Mouse (Mus musculus) liver, postnatal 0 days (tissue): ENCODE results near the gene Hoxd1. TPM values are rescaled to one million over a fixed set of nuclear protein-coding genes. Genes with fewer than 3 reads are reported as not detected.

ENCODE experiments used
- ATAC-seq: fragments of 200-750 bp; cut with Nextera tagmentation; 2 replicates; pipeline ENCODE4 v1.8.0; 2017; ENCODE audit warnings: mild to moderate bottlenecking, moderate library complexity
- DNase-seq: peaks from one replicate; pipeline ENCODE4 v3.0.0-alpha.2; 2016
- H3K27ac ChIP-seq: fragments of 300-500 bp; sonication (generic); 2 replicates; pipeline ENCODE4 v1.5.1; 2014; ENCODE audit warnings: antibody characterized with exemption, moderate library complexity, mild to moderate bottlenecking, low read depth
- H3K27me3 ChIP-seq: fragments of 300-500 bp; sonication (generic); 2 replicates; pipeline ENCODE4 v1.6.1; 2014; ENCODE audit warnings: low read length, control low read depth, mixed read lengths; ENCODE audit not compliant: insufficient read depth
- H3K36me3 ChIP-seq: fragments of 300-500 bp; sonication (generic); replicated peaks from 2 replicates; pipeline ENCODE4 v1.6.1; 2014; ENCODE audit warnings: mild to moderate bottlenecking, control low read depth, low read length, moderate library complexity, mixed read lengths; ENCODE audit not compliant: insufficient read depth
- H3K4me1 ChIP-seq: fragments of 300-500 bp; sonication (generic); 2 replicates; pipeline ENCODE4 v1.6.1; 2014; ENCODE audit warnings: antibody characterized with exemption, mild to moderate bottlenecking, control low read depth; ENCODE audit not compliant: insufficient read depth
- H3K4me2 ChIP-seq: fragments of 300-500 bp; sonication (generic); 2 replicates; pipeline ENCODE4 v1.6.1; 2014; ENCODE audit warnings: low read depth, mild to moderate bottlenecking, low read length, moderate library complexity, mixed read lengths
- H3K4me3 ChIP-seq: fragments of 300-500 bp; sonication (generic); 2 replicates; pipeline ENCODE4 v1.5.1; 2014; ENCODE audit warnings: low read depth, low read length
- H3K9ac ChIP-seq: fragments of 300-500 bp; sonication (generic); replicated peaks from 2 replicates; pipeline ENCODE4 v1.6.1; 2014; ENCODE audit warnings: mild to moderate bottlenecking, moderate library complexity
- H3K9me3 ChIP-seq: fragments of 300-500 bp; sonication (generic); 2 replicates; pipeline ENCODE4 v1.6.1; 2016; ENCODE audit warnings: mild to moderate bottlenecking, control low read depth, low read length, mixed read lengths
- CTCF ChIP-seq: sonication (generic); IDR thresholded peaks from 2 replicates; pipeline ENCODE4 v1.5.1; 2016; ENCODE audit warnings: antibody characterized with exemption, low read depth
- EP300 ChIP-seq: IDR thresholded peaks from 2 replicates; pipeline ENCODE4 v1.6.1; 2016; ENCODE audit warnings: antibody characterized with exemption, low read depth, mild to moderate bottlenecking
- WGBS: fragments of 180-500 bp; shearing (Covaris S2); extraction: QIAGEN DNeasy Blood & Tissue Kit; methylation state at CpG from one replicate; pipeline ENCODE4 v1.1.7; 2014; ENCODE audit not compliant: insufficient replicate concordance; 5-methylcytosine and 5-hydroxymethylcytosine counted together
- polyA plus RNA-seq: library from polyadenylated mRNA; unstranded; fragments of >200 nt; fragmentation: Nextera tagmentation; extraction: Ambion mirVana; gene quantifications from 2 replicates; pipeline ENCODE4 v1.2.1, GENCODE M21; 2015

Hoxd1 gene
- not detected in 2 replicates for polyA plus RNA-seq

DNA sequence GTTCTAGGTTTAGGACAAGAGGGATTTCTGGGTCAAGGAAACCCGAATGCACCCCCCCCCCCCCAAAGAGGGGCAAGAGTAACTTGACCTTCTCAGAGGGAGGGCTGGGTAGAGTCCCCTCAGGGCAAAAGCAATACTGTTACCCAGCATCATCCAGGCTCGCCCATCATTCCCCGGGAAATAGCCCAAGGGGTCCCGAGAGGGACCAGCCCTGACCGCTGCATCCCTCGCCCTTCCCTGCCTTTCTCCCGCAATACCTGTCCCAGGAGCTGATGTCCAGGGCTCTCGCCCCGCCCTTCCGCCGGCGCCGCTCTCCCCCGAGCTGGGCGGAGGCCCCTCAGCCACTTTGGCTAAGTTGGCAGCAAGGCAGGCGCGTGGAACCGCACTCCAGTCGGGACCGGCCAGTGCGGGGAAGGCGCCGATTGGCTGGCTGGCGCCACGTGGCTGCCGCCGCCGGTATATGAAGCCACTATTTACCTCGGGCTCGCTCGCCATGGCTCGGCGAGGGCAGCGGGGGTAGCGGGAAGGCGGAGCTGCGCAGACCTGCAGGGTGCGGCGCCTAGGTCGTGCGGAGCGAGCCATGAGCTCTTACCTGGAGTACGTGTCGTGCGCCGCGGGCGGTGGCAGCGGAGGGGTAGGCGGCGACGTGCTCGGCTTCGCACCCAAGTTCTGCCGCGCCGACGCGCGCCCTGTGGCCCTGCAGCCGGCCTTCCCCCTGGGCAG is at the start of gene Hoxd1:
TSS of gene Hoxd1 (plus strand) at position 459 of the 723 bp plus-strand sequence.
- ATAC-seq: no peak
- H3K4me1 ChIP-seq: peaks cover 3% of the 10 kb centered on the region; the same call in 1 of the 2 replicates
- H3K27me3 ChIP-seq: peaks cover 61% of the 10 kb centered on the region
- H3K9ac ChIP-seq: no peak within 1 kb of the TSS
- H3K36me3 ChIP-seq: no peaks in the 10 kb centered on the region
- peak; percentile 20 for DNase-seq
- H3K9me3 ChIP-seq: no peaks in the 10 kb centered on the region
- peak within 1 kb of the TSS; percentile 50 for H3K4me2 ChIP-seq
- H3K27ac ChIP-seq: no peak within 1 kb of the TSS
- TF ChIP-seq CTCF (no peak), EP300 (no peak)
- H3K4me3 ChIP-seq: peak within 1 kb of the TSS; percentile 15; the same call in 1 of the 2 replicates
- WGBS: 2% methylated on average over 39 of the region's 61 CpGs

DNA sequence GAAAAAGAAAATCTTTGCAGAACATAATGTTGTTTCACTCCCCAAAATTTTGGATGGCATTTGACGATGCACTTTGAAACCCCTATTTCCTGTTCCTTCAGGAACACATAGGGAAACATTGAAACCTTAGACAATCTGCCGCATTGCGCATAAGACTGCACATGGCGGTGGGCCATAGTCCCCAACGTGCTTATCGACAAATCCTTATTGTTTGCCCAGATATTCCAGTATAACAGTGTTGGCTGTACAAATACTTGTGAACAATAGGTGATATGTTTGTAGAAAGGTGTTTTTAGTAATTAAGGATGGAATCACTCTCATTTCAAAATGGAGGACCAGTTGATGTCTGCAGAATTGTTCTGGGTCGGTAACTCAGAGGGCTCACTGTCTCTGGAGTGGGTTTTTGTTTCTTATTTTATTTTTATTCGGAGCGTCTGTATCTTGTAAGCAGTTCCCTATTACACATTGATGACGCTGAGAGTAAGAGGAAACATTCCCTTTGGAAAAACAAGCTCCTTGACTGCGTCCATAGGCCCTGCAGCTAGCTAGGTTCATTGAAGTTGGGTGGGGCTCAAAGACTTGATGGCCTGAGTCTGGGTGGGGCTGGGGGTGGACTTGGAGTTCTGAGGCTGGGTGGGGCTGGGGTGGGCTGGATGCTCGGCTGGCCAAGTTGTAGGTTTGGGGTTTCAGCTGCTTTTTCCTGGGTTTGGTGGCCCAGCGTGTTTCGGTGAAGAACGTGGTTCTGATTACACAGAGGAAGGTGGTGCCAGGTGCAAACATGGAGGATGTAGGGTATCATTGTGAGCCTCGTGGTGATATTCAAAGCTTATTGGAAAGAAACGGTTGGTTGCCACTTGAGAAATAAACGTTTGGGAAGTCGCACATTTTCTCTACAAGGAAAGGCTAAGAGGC is 49.3 kb upstream of the Hoxd1 start:
- no peaks in the 10 kb centered on the region for H3K9me3 ChIP-seq
- DNase-seq (no peak), ATAC-seq (no peak)
- H3K27me3 ChIP-seq: peaks cover 88% of the 10 kb centered on the region
- H3K4me3 ChIP-seq: no peak overlapping the region
- no peak overlapping the region for H3K4me2 ChIP-seq
- no peak for TF ChIP-seq CTCF
- TF ChIP-seq EP300: no peak
- no peak overlapping the region for H3K9ac ChIP-seq
- no peak overlapping the region for H3K27ac ChIP-seq
- H3K4me1 ChIP-seq: peaks cover 7% of the 10 kb centered on the region
- WGBS: 11% methylated on average over 19 of the region's 19 CpGs
- no peaks in the 10 kb centered on the region for H3K36me3 ChIP-seq

DNA sequence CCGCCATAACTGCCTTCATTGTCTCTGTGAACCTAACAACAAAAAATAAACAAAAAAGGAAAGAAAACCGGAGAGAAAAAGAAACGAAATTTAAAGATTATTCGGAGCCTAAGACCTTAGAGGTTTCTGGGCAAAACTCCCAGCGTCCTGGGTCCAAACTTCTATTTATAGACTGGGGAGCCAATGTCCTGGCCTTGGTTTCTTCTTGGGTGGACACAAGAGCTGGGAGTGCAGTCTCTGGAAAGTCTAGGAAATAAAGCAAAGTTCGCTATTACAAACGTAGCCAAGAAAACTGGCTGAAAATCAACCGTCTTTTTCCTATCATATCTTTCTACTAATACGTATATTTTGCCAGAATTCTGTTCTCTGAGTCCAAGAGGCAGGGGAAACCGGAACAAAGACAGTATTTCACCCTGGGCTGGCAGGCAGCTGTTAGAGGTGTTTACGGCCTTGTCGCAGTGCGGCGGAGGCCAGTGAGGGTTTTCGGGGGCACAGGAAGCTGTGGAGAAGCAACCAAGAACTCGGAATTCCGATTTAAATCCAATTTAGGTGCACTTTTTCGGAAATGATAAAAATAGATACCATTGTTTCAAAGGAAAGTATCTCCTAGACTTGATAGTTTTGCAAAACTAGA is 48.5 kb upstream of the Hoxd1 start:
- ATAC-seq: no peak
- H3K4me3 ChIP-seq: no peak overlapping the region
- peaks cover 7% of the 10 kb centered on the region for H3K4me1 ChIP-seq
- no peak for TF ChIP-seq CTCF
- TF ChIP-seq EP300: no peak
- 11% methylated on average over 18 of the region's 18 CpGs for WGBS
- no peak overlapping the region for H3K9ac ChIP-seq
- H3K4me2 ChIP-seq: no peak overlapping the region
- no peak overlapping the region for H3K27ac ChIP-seq
- H3K9me3 ChIP-seq: no peaks in the 10 kb centered on the region
- H3K27me3 ChIP-seq: peaks cover 83% of the 10 kb centered on the region
- no peaks in the 10 kb centered on the region for H3K36me3 ChIP-seq
- no peak for DNase-seq

DNA sequence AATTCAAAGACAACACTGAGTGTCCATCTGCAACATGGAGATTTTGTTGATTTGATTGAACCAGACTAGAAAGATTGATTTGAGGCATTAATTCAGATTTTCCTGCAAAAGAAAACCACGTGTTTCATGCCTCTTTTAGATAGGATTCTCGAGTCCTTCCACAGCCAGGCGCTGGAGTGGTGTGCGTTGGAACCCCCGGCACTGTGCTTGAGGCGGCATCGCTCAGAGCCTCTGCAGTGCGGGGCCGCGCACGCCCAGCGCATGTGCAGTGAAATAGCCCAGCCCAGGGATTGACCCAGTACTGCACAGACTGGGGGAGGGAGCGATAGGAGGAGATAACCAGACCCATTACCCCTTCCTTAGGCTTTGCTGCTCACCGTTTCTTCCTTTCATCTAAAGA is 47.9 kb upstream of the Hoxd1 start:
- no peak overlapping the region for H3K9ac ChIP-seq
- WGBS: 2% methylated on average over 14 of the region's 14 CpGs
- H3K27ac ChIP-seq: no peak overlapping the region
- TF ChIP-seq EP300: no peak
- TF ChIP-seq CTCF: no peak
- no peaks in the 10 kb centered on the region for H3K36me3 ChIP-seq
- peaks cover 7% of the 10 kb centered on the region for H3K4me1 ChIP-seq
- DNase-seq (no peak), ATAC-seq (no peak)
- H3K4me3 ChIP-seq: no peak overlapping the region
- H3K4me2 ChIP-seq: no peak overlapping the region
- H3K27me3 ChIP-seq: peaks cover 82% of the 10 kb centered on the region
- no peaks in the 10 kb centered on the region for H3K9me3 ChIP-seq

DNA sequence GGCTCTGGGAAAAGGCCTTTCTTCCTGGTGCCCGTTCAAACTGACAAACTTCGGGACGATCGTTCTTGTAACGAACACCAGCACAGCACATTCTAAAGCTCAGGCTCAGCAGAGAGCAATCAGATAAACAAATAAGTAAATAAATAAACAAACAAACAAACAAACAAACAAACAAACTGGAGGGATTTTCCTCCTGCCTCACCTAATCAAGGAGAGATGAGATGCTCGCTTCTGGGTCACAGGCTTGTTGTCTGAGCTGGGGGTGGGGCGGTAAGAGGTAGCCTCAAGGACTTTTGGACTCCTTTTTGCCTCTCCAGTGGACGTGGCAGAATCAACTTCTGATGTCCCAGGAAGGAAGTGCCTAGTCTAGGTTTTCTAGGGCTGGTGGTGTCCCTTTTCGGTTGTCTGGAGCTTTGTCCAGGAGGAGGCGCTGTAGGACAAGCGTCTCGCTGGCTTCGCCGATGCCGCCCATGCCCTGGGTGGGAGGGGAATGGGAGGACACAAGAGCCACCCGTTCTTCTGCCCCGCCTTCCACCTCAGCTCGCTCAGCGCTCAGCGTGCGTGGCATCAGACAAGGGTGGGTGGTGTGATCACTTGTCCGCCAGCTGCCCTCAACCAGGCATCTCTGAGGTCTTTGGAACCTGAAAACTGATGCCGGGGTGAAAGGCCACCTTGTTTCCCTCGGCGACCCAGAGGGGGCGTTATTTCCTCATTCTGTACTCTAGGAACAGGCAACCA is 47.1 kb upstream of the Hoxd1 start:
- 4% methylated on average over 26 of the region's 26 CpGs for WGBS
- Histone ChIP-seq H3K4me3 (no peak overlapping the region), H3K9me3 (no peaks in the 10 kb centered on the region), H3K4me2 (no peak overlapping the region), H3K36me3 (no peaks in the 10 kb centered on the region), H3K27ac (no peak overlapping the region), H3K27me3 (peaks cover 82% of the 10 kb centered on the region), H3K4me1 (peaks cover 7% of the 10 kb centered on the region), H3K9ac (no peak overlapping the region)
- peak; percentile 86 for DNase-seq
- peak; percentile 44; the same call in 1 of the 2 replicates for ATAC-seq
- no peak for TF ChIP-seq EP300
- TF ChIP-seq CTCF: peak; percentile 82
